Mouse (Mus musculus) monocyte, adult 5-6 weeks (primary cell): ENCODE results near the gene L1td1. TPM values are rescaled to one million over a fixed set of nuclear protein-coding genes. Genes with fewer than 3 reads are reported as not detected.

Source experiments
- ATAC-seq: fragments of 153-309, 156-312 bp; replicated peaks from 2 replicates; pipeline ENCODE4 v1.8.0; 2017; ENCODE audit warnings: mild to moderate bottlenecking; ENCODE audit not compliant: low TSS enrichment, insufficient number of reproducible peaks, severe bottlenecking, poor library complexity, low FRiP score
- total RNA-seq: library from RNA; stranded (forward); fragments of 200-1000, 200-491, 200-594 nt; gene quantifications from 3 replicates; pipeline ENCODE4 v1.2.3, GENCODE M21; 2017

The L1td1 gene
- total RNA-seq, 1 experiment from 2014 or later = not detected

GRCm38 (mm10) chr4:98727959-98728347, 1.4 kb downstream of the L1td1 start:
- no peak for ATAC-seq

GRCm38 (mm10) chr4:98728716-98729115, 2.2 kb downstream of the L1td1 start:
- no peak for ATAC-seq

- no peak for ATAC-seq
Measured at GRCm38 (mm10) chr4:98733660-98734059, 7.1 kb downstream of the L1td1 start.

GRCm38 (mm10) chr4:98739753-98740152, 13.2 kb downstream of the L1td1 start:
- ATAC-seq = no peak

GRCm38 (mm10) chr4:98743209-98743905, 16.8 kb downstream of the L1td1 start:
- no peak for ATAC-seq

- no peak for ATAC-seq
Measured at GRCm38 (mm10) chr4:98743906-98744210, 17.3 kb downstream of the L1td1 start.

GRCm38 (mm10) chr4:98754456-98754855, 27.9 kb downstream of the L1td1 start:
- no peak for ATAC-seq

- no peak for ATAC-seq
Measured at GRCm38 (mm10) chr4:98756141-98756540, 29.6 kb downstream of the L1td1 start.

- ATAC-seq = no peak
Measured at GRCm38 (mm10) chr4:98758012-98758821, 31.7 kb downstream of the L1td1 start.

- no peak for ATAC-seq
Measured at GRCm38 (mm10) chr4:98758872-98759518, 32.5 kb downstream of the L1td1 start.

- ATAC-seq = no peak
Measured at GRCm38 (mm10) chr4:98767134-98768133, 40.9 kb downstream of the L1td1 start.

- no peak for ATAC-seq
Measured at GRCm38 (mm10) chr4:98773785-98774184, 47.3 kb downstream of the L1td1 start.

- ATAC-seq = no peak
Measured at GRCm38 (mm10) chr4:98776721-98777427, 50.3 kb downstream of the L1td1 start.

GRCm38 (mm10) chr4:98777464-98777863, 50.9 kb downstream of the L1td1 start:
- no peak for ATAC-seq

GRCm38 (mm10) chr4:98778219-98778618, 51.7 kb downstream of the L1td1 start:
- ATAC-seq = no peak

- no peak for ATAC-seq
Measured at GRCm38 (mm10) chr4:98785851-98786250, 59.3 kb downstream of the L1td1 start.

GRCm38 (mm10) chr4:98786281-98786680, 59.7 kb downstream of the L1td1 start:
- ATAC-seq = no peak
